Comparison of ENCODE assay signal across 16 mouse cellular contexts in the genomic region with DNA sequence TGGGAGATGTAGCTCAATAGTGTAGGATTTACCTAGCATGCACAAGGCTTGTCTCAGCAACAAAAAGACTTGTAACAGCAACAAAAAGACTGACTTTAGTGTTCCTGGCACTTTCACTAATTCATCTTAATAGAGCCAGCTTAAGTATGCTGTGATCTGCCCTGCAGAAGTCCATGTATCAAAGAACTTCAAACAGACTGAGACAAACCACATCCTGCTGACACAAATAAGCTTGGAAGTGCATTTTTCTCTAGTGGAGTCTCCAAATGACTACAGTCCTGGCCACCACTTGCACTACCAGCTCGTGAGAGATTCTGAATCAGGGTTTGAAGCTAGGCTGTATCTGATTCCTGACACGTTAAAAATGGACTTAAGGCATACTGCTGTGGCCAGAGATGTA.
"Had no signal": no experiment of that assay in that cellular context is flagged by ENCODE, and none has a peak within 500 bp of the region (broad histone marks: within the 10 kb centered on the region; RNA-seq: fewer than 3 reads in every experiment).

No protein-coding gene starts in this region.

- H3K27me3 ChIP-seq: liver, embryonic 15.5 days; midbrain, embryonic 12.5 days; neural tube, embryonic 15.5 days had no signal

- H3K4me3 ChIP-seq: layer of hippocampus, adult 2 months; limb, embryonic 10.5 days; liver, embryonic 15.5 days; midbrain, embryonic 12.5 days; neural tube, embryonic 15.5 days had no signal

- H3K9ac ChIP-seq: liver, embryonic 15.5 days; midbrain, embryonic 12.5 days; neural tube, embryonic 15.5 days had no signal

- H3K27ac ChIP-seq: kidney, postnatal 0 days; layer of hippocampus, adult 2 months; limb, embryonic 10.5 days; liver, embryonic 15.5 days; midbrain, embryonic 12.5 days; neural tube, embryonic 15.5 days had no signal

- H3K9me3 ChIP-seq: limb, embryonic 10.5 days; liver, embryonic 15.5 days; midbrain, embryonic 12.5 days; neural tube, embryonic 15.5 days had no signal

- H3K4me1 ChIP-seq: limb, embryonic 10.5 days; midbrain, embryonic 12.5 days; neural tube, embryonic 15.5 days had no signal

- H3K4me2 ChIP-seq: liver, embryonic 11.5 days; liver, embryonic 15.5 days; midbrain, embryonic 12.5 days; neural tube, embryonic 15.5 days had no signal

- DNase-seq: kidney, adult 9 months; kidney, postnatal 36 days; lung, adult 2 months; lung, postnatal 10 days; lung, postnatal 4 days; right cerebral cortex, adult 18-20 months; right cerebral cortex, postnatal 25 days; thymus, adult 2 months; thymus, postnatal 4 days had no signal
